Mouse (Mus musculus): ENCODE measurements around the gene Fth1.
"Not testable (repeated sequence)": the region's sequence is repeated elsewhere in the genome, so short reads cannot be mapped to it uniquely, and the experiment has no call there.

Fth1 gene

DNA sequence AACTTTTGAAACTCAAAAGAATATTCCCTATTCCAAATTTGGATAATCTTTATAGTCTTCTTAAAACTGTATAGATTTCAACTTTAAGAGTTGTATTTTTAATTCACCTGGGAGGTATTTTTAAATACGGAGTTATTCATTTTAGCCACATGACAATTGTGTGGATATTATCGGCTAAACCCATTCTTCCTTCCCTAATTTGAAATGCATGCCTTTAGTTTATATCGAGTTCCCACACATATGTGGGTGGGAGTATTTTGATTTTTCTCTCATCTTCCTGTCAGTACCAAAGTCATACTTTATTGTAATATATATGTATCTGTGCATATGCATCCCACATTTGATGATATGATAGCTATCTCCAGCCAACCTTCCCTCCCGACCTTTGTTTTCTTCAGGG lies at the start of gene Fth1:
Gene Fth1 (plus strand): TSS at position 341 of the 400 bp plus-strand sequence.
- DNase-seq (ENCODE audit: low spot score): no peak

DNA sequence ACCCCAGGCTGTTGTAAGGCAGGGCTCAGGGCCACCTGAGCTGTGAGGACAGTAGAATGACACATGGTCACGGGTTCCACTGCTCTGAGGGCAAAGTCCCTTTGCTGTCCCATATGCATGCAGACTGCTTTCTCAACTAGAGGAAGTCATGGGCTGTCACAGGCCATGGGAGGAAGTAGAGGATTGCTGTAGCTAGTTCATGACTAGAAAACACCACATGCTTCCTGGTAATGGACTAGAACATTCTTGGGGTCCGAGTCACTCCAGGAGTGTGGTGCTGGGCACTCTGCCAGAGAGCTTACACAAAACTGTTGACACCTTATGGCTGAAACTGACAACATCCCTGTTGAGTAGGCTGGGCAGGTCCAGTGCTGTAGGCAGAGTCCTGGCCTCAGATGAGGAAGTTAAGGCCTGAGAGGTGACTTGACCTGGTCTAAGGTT lies 49.2 kb upstream of the Fth1 start:
- not testable (repeated sequence) for DNase-seq (ENCODE audit: low spot score)

DNA sequence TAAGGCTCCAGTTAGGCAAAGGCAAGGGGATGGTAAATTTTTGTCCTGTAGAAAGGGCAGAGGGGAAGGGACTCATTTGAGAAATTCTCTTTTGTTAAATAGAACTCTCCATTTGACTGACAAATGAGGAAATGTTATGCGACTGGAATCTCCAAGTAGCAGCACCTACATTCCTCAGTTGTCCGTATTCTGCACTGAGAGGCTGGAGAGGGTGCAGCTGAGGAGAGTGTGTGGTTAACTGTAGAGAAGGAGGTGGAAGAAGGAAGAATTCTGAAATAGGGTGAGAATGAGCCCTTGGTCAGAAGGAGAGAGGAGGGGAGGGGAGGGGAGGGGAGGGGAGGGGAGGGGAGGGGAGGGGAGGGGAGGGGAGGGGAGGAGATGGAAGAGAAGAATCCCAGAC lies 46.5 kb upstream of the Fth1 start:
- DNase-seq (ENCODE audit: low spot score): no peak

DNA sequence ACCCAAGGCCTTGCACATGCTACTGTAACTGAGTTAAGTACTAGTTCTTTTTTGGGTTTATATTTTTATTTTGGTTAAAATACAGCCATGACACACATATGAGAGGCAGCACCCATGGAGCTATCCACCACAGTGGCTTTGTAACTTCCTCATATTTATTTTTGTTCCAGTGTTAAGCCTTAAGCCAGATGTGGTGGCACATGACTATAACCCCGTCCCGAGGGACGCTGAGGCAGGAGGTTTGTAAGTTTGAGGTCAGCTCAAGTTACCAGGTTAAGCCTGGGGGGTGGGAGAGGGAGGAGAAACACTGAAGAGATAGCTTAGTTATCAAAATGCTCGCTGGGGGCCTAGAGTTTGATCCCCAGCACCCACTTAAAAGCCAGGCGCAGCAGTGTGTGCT lies 43.8 kb upstream of the Fth1 start:
- no peak for DNase-seq (ENCODE audit: low spot score)

DNA sequence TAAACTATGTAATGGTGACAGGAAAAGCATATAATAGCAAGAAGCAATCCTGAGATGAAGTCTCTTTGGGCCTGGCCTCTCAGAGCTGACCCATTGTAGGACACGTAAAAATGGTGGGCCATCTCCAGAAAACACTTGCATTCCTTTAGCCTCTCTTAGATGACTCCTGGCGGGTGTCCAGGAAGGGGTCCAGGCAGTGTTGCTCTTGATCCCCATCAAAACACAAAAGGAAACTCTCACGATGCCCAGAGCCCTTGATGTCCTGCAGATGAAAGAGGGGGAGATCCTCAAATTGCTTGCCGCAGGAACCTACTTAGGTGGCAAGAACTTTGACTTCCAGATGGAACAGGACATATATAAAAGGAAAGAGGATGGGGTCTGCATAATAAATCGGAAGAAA lies 43.0 kb upstream of the Fth1 start:
- no peak for DNase-seq (ENCODE audit: low spot score)

DNA sequence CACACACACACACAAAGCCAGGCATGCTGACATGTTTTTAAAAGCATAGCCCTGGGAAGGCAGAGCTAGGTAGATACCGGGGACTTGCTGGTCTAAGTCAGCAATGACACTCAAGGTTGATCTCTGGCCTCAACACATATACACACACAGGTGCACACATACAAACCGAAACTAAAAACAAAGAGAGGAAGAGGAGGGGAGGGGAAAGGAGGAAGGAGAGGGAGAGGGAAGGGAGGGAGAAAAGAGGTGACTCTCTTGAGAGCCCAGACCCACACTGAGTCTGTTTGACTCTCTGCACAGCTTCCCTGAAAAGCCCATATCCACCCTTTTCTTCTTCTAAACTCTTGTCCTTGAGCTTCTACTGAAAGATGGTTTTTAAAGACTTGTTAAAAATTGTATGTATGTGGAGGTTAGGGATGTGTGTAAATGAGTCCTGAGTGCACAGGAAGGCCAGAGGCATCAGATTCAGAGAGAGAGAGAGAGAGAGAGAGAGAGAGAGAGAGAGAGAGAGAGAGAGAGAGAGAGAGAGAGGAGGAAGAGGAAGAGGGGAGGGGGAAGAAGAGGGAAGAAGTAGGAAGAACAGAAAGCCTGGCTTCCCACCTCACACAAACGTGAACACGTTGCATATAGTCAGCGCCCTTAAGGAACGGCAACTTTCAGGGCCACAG lies 42.1 kb upstream of the Fth1 start:
- no peak for DNase-seq (ENCODE audit: low spot score)

DNA sequence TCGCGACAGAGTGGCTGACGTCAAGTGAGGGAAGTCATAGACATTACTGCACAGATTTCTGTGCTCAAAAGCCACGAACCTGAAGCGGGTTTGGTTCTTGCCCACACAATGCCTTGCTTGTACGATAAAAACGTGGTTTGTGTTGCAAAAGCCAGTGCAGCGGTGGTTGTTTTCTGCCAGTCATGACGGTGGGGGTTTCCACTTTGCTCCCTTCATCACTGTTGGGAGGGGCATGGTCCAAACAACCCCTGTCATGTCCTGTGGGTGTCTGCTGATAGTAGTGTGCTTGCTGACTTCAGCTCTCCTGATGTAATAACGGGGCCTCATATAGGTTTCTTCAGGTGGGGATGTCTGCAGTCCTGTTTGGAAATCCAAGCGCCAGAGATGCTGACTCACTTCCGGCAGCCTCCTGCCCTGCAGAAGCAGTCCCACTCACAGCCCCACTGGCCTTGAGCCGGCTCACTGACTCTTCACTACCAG lies 41.5 kb upstream of the Fth1 start:
- peak; percentile 52 for DNase-seq (ENCODE audit: low spot score)

DNA sequence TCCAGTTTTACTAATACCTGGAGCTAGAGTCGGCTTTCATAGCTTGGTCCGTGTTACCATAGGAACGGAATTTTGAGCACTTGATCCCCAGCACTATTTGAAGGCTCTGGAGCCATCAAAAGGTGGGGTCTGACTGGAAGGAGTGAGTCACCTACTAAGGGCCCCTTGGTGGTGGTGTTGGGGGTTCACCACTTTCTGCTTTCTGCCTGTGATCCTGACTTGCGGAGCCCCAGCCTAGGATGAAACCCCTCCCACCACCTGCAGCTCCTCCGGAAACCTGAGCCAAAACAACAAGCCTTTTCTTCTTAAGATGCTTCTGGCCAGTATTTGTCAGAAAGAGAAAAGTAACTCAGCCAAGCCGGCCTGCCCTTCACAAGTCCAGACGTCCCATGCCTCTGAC lies 40.6 kb upstream of the Fth1 start:
- no peak for DNase-seq (ENCODE audit: low spot score)

DNA sequence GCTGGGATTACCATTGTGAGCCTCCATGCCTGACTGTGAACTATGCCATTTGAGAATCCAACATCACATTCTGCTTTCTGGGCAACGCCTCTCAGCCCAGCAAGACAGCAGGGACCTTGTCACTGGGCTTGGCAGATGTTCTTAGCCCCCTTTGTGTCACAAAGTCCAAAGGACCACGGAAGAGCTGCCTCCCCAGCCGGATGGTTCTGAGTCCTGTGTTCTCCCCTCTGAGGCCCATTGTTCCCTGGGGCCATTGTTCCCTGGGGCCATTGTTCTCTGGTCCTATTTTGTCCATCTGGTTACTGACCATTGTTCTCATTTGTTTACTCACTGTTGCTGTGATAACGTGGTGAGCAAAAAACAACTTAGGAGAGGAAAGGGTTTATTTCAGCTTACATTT lies 39.5 kb upstream of the Fth1 start:
- no peak for DNase-seq (ENCODE audit: low spot score)

DNA sequence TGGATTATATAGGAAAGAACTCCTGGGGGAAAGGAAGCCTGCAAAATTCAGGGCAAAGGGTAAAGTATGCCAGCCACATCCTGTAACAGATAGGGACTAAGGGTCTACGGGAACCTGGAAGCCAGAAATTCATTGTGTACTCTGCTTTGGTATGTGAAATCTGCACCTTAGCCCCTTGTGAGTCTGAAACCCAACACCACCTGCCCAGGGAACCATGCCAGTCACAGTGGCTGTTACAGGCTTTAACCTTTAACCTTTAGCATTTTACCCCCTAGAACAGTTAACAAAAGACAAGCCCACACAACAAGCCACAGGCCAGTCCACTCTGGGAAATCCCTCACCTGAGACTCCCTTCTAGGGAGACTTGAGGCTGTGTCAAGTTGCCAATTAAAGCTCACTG lies 38.6 kb upstream of the Fth1 start:
- no peak for DNase-seq (ENCODE audit: low spot score)

DNA sequence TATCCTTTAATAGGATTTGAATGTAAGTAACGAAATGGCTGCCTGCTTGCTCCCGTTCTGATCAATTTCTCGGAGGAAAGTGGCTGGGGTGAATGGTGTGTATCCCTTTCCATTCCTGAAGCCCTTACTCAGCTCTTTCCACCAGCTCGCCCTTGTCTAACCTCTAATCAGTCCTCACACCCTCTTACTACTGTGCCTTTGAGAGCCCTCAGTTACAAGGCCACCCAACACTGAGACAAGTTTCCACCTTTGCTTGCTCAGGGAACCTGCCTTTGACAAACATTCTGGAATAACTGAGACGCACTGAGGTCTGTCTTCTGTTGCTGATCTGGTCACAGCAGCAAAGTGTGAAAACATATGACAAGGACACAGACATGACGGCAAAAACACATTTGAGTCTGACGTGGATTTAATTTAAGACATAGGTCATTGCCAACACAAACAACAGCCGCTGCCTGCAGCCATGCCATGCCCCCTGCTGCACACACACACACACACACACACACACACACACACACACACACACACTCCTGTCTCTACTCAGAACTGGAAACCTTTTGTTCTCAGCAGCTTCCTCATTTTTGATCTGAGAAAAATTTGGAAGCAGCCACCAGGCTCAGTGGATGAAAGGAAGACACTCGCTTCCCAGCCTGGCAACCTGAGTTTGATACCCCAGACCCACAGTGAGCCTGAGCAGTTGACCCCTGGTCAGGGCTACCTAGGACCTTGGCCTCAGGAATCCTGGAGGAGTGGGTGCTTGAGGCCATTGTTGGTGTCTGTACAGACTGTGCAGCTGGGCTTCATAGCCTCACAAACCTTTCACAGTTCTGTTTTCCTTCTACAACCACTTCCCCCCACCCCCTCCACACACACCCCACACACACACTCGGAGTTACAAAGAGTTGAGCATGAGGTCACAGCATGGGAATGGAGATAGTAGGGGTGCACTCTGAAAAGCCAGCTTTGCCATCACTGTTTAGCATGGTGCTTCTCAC lies 37.6 kb upstream of the Fth1 start:
- peak; percentile 54 for DNase-seq (ENCODE audit: low spot score)

DNA sequence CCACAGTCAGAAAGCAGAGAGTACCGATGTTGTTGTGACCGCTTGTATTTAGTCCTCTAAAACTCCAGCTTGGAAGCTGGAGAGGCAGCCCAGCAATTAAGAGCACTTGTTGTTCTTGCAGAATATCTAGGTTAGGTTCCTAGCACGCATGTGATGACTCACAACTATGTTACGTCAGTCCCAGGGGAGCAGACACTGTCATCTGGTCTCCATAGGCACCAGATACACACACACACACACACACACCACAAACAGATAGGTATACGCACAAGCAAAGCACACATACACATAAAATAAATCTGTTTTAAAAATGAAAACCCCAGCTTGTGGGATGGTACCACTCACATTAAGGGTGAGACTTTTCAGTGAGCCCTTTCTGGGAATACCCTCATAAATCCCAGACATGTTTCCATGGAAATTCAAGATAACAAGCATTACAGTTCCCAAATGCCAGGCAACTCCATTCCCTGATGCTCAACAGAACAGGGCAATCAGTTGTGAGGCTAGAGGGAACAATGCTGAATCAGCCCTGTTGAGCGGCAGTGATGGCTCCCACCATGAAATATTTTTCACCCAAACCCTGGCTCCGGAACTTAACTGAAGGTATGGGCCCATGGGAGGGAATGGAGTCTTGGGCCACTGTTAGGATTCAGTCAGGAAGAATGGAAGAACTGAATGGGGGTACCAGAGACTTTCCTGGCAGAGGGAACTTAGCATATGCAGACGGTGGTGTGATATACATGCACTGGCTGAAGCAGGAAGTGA lies 34.4 kb upstream of the Fth1 start:
- no peak for DNase-seq (ENCODE audit: low spot score)

DNA sequence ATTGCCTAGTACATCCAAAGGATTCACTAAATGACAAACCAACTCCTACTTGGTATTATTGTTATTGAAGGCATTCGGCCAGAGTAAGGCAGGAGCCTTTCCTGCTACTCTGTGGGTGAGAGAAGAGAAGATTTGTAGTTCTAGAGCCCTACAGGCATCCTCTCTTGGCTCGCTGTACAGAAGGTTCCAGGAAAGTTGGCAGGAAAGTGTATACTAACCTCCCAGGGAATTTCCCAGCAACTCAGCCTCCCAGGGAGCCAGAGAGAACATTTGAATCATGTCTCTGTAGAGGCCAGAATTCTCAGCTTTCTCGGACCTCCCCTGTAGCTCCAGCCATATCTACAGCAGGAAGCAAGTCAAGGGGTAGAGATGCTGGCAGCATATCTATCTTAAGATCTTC lies 33.4 kb upstream of the Fth1 start:
- no peak for DNase-seq (ENCODE audit: low spot score)

DNA sequence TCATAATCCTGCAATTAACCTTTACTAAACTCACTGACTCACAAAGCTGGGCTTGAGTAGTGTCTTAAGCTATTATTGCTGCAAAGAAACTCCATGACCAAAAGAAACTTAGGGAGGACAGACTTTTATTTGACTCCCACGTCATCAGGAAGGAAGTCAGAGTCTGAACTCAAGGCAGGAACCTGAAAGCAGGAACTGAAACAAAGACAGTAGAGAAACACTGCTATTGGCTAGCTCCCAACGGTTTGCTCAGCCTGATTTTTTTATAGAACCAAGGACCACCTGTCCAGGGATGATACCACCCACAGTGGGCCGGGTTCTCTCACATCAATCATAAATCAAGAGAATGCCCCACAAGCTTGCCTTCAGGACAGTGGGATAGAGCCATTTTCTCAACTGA lies 28.0 kb upstream of the Fth1 start:
- DNase-seq (ENCODE audit: low spot score): no peak

DNA sequence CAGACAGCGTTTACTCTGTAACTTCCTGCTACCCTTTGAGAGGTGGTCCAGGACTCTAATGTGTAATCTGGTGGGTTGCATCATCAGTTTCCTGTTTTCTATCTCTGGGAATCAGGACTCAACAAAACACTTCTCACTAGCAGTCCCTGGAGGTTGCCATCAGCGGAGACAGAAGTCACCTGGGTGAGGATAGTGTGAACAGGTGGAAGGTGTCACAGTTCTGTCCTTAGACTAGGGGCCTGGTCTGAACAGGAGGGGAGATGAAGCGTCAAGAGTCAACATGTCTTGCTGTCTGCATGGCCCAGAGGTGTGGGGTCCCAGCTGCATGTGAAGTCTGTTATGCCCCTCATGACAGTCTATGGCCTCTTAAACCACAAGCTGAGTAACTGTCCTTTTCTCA lies 27.5 kb upstream of the Fth1 start:
- no peak for DNase-seq (ENCODE audit: low spot score)

DNA sequence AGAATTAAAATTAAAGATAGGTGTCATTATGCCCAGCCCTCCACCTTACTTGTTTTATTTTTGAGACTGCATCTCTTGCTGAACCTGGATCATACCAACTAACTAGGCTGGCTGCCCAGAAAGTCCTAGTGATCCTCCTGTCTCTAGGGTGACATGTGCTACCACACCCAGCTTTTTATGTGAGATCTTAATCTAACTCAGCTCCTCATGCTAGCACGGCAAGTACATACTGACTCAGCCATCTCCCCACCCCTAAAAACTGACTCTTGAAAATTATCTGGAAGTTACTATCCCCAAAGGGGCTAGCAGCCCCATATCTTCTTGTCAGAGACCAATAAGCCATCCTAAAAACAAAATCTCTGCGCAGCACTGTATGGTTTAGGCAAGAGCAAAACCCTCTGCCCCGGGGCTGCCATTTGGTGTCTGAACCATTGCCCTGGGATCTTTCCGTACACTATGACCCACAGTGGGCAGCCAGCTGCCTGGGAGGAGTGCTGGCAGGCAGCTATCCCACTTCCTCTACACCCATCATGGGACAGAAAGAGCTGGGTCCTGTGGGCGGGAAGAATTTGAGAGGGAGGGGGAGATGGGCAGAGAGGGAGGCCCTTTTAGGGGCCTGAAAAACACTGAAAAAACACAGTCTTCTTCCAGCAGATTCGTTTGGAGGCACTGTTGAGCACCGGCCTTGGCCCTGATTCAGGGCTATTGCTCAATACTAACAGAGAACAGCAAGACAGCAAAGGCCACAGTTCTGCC lies 26.2 kb upstream of the Fth1 start:
- DNase-seq (ENCODE audit: low spot score): peak; percentile 77

DNA sequence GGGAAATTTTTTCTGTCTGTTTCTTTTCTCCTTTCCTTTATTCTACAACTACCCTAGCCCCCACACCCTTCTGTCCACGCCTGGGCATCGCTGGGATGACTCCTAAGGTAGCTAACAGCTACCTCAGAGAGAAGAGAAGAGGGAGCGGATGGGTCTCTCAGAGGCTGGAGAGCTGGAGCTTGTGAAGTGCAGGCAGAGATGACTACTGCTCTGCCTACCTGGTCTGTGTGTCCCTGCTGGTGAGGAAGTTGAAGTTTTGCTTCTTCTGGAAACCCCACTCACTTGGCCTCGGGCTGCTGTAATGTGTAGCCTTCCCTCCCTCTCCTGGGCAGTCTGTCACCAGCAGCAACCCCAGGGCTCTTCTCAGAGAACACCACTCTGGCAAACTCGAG lies 25.6 kb upstream of the Fth1 start:
- DNase-seq (ENCODE audit: low spot score): no peak

DNA sequence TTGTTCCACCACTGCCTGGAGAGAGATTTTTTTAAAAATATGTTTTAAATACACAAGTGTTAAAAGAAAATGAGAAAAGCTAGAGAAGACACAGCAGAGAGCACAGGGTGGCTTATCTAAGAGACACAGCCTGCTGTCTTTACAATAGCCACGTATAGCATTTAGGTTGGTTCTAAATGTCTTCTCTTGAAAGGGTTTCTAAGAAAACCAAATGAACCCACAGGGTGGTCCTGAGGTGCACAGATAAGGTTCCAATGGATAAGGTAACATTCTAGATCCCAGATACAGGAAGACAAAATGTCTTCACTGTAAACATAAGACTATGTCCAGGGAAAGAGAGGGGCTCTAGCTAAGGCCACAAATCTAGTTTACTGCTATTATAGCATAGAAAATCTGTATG lies 25.0 kb upstream of the Fth1 start:
- no peak for DNase-seq (ENCODE audit: low spot score)

DNA sequence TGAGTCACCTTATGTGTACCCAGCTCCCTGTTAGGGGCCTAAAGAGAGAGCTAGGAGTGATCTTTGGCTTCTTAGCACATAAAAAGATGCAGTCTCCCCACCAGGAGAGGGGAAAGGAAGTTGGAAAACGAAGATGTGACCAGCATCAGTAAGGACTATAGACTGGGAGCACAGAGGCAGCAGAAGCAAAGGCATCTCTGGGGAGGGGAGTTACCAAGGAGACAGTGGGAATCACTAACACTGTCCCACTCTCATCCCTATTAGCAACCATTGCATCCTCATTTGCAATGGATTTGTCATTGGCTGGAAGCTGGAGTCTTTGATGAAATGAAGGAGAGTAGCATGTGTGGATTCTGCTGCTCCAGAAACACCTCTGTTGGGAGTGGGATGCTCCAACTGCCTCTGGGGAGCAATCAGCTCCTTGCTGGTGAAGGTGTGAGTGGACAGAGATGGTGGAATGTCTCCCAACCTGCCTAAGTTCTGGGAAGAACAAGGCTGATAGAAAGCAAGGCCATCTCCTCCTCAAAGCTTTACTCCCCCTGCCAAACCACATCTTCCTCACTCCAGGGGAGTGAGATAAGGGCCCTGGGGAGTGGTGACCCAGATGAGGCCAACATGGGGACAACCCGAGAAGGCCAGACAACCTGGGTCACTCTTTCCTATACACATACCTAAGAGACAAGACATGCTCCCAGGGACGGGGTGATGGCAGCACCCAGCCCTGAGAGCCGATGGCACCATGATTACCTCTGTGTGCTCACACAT lies 23.6 kb upstream of the Fth1 start:
- no peak for DNase-seq (ENCODE audit: low spot score)

DNA sequence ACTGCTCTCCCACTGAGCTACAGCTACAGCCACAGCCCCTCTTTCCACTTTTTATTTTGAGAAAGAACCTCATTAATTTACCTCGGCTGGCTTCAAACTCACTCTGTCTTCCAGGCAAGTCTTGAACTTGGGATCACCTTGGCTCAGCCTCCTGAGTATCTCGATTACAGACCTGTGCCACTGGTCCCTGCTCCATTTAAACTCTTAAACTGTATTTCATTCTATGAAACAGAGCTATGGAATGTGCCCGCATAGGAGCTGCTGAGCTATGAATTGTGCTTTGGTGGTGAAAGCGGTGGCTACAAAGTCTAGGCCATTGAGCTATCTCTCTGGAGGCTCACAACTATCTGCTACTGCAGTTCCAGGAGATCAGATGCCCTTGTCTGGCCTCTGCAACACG lies 22.4 kb upstream of the Fth1 start:
- DNase-seq (ENCODE audit: low spot score): no peak

DNA sequence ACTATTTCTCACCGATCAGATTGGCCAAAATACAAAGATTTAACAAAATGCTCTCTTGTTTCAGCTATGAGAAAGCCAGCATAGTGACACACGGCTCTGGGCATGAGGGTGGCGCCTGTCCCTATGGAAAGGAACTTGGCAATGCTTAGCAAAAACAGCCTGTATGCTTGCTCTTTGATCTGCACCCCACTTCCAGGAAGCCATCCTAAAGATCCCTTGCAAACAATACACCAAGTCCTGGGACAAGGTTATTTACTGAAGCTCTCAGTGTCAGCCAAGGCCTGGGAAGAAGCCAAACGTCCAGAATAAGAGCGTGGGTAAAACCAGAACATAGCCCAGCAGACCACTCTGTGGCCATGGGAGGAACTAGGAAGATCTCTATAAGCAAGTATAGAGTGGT lies 19.6 kb upstream of the Fth1 start:
- no peak for DNase-seq (ENCODE audit: low spot score)

Measured in testis, postnatal 10 days (tissue).